Mouse (Mus musculus) C2C12 (cell line): ENCODE data around the gene Btg1.

Experiments used
- CEBPB ChIP-seq: IDR thresholded peaks from one replicate; pipeline ENCODE4 v1.6.1; 2011; ENCODE audit warnings: low read depth, mild to moderate bottlenecking, control low read depth, moderate library complexity
- CTCF ChIP-seq: IDR thresholded peaks from one replicate; pipeline ENCODE4 v1.5.1; 2011; ENCODE audit not compliant: control insufficient read depth, insufficient read depth, insufficient read length
- MAX ChIP-seq: IDR thresholded peaks from one replicate; pipeline ENCODE4 v1.6.1; 2011; ENCODE audit warnings: mild to moderate bottlenecking, control low read depth
- MYOD1 ChIP-seq: IDR thresholded peaks from one replicate; pipeline ENCODE4 v1.6.1; 2011; ENCODE audit warnings: low read depth; ENCODE audit not compliant: control insufficient read depth, insufficient read length
- MYOG ChIP-seq: IDR thresholded peaks from one replicate; pipeline ENCODE4 v1.6.1; 2011; ENCODE audit not compliant: control insufficient read depth, insufficient read length; ENCODE audit errors: extremely low read depth

DNA sequence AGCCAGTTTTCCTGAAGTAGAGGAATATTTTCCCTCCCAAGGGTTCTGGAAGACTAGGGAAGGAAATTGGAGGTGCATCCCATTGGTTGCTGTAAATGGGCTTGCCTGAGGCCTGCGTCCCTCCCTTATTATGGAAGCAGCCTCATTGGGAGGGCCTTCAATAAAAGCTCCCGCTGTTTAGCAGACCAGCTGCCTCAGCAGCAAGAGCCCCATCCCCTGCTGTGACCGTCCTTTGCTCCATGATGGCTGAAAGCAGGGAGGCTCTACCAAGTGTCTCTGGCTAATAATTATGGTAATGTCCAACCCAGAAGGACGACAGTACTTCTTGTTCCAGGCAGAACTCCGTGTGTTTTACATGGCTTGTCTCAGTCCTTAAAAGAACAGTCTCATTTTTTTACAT, 42.1 kb downstream of the Btg1 start:
- TF ChIP-seq CTCF (no peak), MYOG (no peak), CEBPB (no peak), MYOD1 (no peak), MAX (no peak)
